Mouse (Mus musculus) heart, embryonic 15.5 days (tissue): ENCODE data around the gene Zdhhc18. TPM values are rescaled to one million over a fixed set of nuclear protein-coding genes. Genes with fewer than 3 reads are reported as not detected.

ENCODE experiments used
- ATAC-seq: fragments of 200-750 bp; cut with Nextera tagmentation; replicated peaks from 2 replicates; pipeline ENCODE4 v1.8.0; 2017; ENCODE audit warnings: low read depth, moderate TSS enrichment; ENCODE audit not compliant: insufficient number of reproducible peaks, insufficient read depth, low FRiP score
- H3K27ac ChIP-seq: fragments of 300-500 bp; sonication (generic); 2 replicates; pipeline ENCODE4 v1.5.1; 2015; ENCODE audit warnings: mild to moderate bottlenecking, inconsistent platforms
- H3K27me3 ChIP-seq: fragments of 300-500 bp; sonication (generic); 2 replicates; pipeline ENCODE4 v1.6.1; 2015; ENCODE audit warnings: inconsistent platforms
- H3K36me3 ChIP-seq: fragments of 300-500 bp; sonication (generic); 2 replicates; pipeline ENCODE4 v1.6.1; 2015; ENCODE audit warnings: mild to moderate bottlenecking, inconsistent platforms
- H3K4me1 ChIP-seq: fragments of 300-500 bp; sonication (generic); replicated peaks from 2 replicates; pipeline ENCODE4 v1.6.1; 2015; ENCODE audit warnings: inconsistent platforms
- H3K4me2 ChIP-seq: fragments of 300-500 bp; sonication (generic); 2 replicates; pipeline ENCODE4 v1.6.1; 2015; ENCODE audit warnings: inconsistent platforms, mild to moderate bottlenecking, moderate library complexity
- H3K4me3 ChIP-seq: fragments of 300-500 bp; sonication (generic); 2 replicates; pipeline ENCODE4 v1.5.1; 2015; ENCODE audit warnings: mild to moderate bottlenecking, inconsistent platforms
- H3K9ac ChIP-seq: fragments of 300-500 bp; sonication (generic); 2 replicates; pipeline ENCODE4 v1.6.1; 2015; ENCODE audit warnings: mild to moderate bottlenecking, inconsistent platforms
- H3K9me3 ChIP-seq: fragments of 300-500 bp; sonication (generic); replicated peaks from 2 replicates; pipeline ENCODE4 v1.6.1; 2016; ENCODE audit warnings: inconsistent platforms
- WGBS: fragments of 180-500 bp; shearing (Covaris S2); methylation state at CpG from one replicate; pipeline ENCODE4 v1.1.7; 2015; ENCODE audit warnings: mixed read lengths; 5-methylcytosine and 5-hydroxymethylcytosine counted together
- polyA plus RNA-seq: library from polyadenylated mRNA; unstranded; fragments of >200 nt; fragmentation: Nextera tagmentation; extraction: Ambion mirVana; gene quantifications from 2 replicates; pipeline ENCODE4 v1.2.1, GENCODE M21; 2015

The Zdhhc18 gene
- 4.6 and 9.4 TPM in 2 replicates for polyA plus RNA-seq

- peak within 1 kb of the TSS; percentile 5; the same call in 1 of the 2 replicates for H3K9ac ChIP-seq
- H3K27ac ChIP-seq: peak within 1 kb of the TSS; percentile 62
- H3K27me3 ChIP-seq: no peaks in the 10 kb centered on the region
- ATAC-seq: 0 out of 2 replicates have a peak, but pooled peaks have one; percentile 27
- peaks cover 11% of the 10 kb centered on the region for H3K4me1 ChIP-seq
- H3K4me3 ChIP-seq: peak within 1 kb of the TSS; percentile 40
- peak within 1 kb of the TSS; percentile 56 for H3K4me2 ChIP-seq
- no peaks in the 10 kb centered on the region for H3K36me3 ChIP-seq
- 36% methylated on average over 7 of the region's 7 CpGs for WGBS
- H3K9me3 ChIP-seq: no peaks in the 10 kb centered on the region; the same call in 1 of the 2 replicates
These were observed at the start of gene Zdhhc18 for GRCm38 (mm10) chr4:133649989-133650699. Gene Zdhhc18, minus strand, starts transcription at chr4:133650154.

- peaks cover 17% of the 10 kb centered on the region for H3K4me1 ChIP-seq
- no peak overlapping the region for H3K4me3 ChIP-seq
- no peaks in the 10 kb centered on the region for H3K9me3 ChIP-seq
- no peak overlapping the region for H3K4me2 ChIP-seq
- peaks cover 65% of the 10 kb centered on the region for H3K36me3 ChIP-seq
- H3K27me3 ChIP-seq: no peaks in the 10 kb centered on the region
- 81% methylated on average over 3 of the region's 3 CpGs for WGBS
- no peak for ATAC-seq
- H3K9ac ChIP-seq: no peak overlapping the region
- no peak overlapping the region for H3K27ac ChIP-seq
These were observed 45.4 kb upstream of the Zdhhc18 start for GRCm38 (mm10) chr4:133695363-133695762.

GRCm38 (mm10) chr4:133690252-133690651 lies 40.3 kb upstream of the Zdhhc18 start:
- Histone ChIP-seq H3K9me3 (no peaks in the 10 kb centered on the region), H3K4me1 (peaks cover 34% of the 10 kb centered on the region), H3K4me2 (no peak overlapping the region), H3K4me3 (no peak overlapping the region), H3K27me3 (no peaks in the 10 kb centered on the region), H3K36me3 (peaks cover 98% of the 10 kb centered on the region), H3K9ac (no peak overlapping the region), H3K27ac (peak overlapping the region; percentile 27)
- no peak for ATAC-seq
- 13% methylated on average over 5 of the region's 5 CpGs for WGBS

- ATAC-seq: peak; percentile 64
- H3K27ac ChIP-seq: peak overlapping the region; percentile 16; the same call in 1 of the 2 replicates
- no peak overlapping the region for H3K9ac ChIP-seq
- no peak overlapping the region for H3K4me2 ChIP-seq
- no peaks in the 10 kb centered on the region for H3K27me3 ChIP-seq
- 20% methylated on average over 7 of the region's 7 CpGs for WGBS
- H3K4me3 ChIP-seq: no peak overlapping the region
- H3K4me1 ChIP-seq: peaks cover 34% of the 10 kb centered on the region
- peaks cover 98% of the 10 kb centered on the region for H3K36me3 ChIP-seq
- no peaks in the 10 kb centered on the region for H3K9me3 ChIP-seq
These were observed 38.6 kb upstream of the Zdhhc18 start for GRCm38 (mm10) chr4:133688417-133689067.

- Histone ChIP-seq H3K4me3 (no peak overlapping the region), H3K36me3 (peaks cover 95% of the 10 kb centered on the region), H3K9me3 (no peaks in the 10 kb centered on the region), H3K4me1 (peaks cover 36% of the 10 kb centered on the region), H3K4me2 (no peak overlapping the region), H3K27me3 (no peaks in the 10 kb centered on the region), H3K9ac (no peak overlapping the region), H3K27ac (no peak overlapping the region)
- WGBS: 78% methylated on average over 5 of the region's 5 CpGs
- ATAC-seq: no peak
These were observed 37.2 kb upstream of the Zdhhc18 start for GRCm38 (mm10) chr4:133687126-133687525.

- ATAC-seq: no peak
- H3K36me3 ChIP-seq: peaks cover 95% of the 10 kb centered on the region
- H3K9ac ChIP-seq: no peak overlapping the region
- no peaks in the 10 kb centered on the region for H3K27me3 ChIP-seq
- no peak overlapping the region for H3K27ac ChIP-seq
- no peaks in the 10 kb centered on the region for H3K9me3 ChIP-seq
- no peak overlapping the region for H3K4me2 ChIP-seq
- no peak overlapping the region for H3K4me3 ChIP-seq
- peaks cover 43% of the 10 kb centered on the region for H3K4me1 ChIP-seq
- 88% methylated on average over 11 of the region's 11 CpGs for WGBS
These were observed 36.6 kb upstream of the Zdhhc18 start for GRCm38 (mm10) chr4:133686512-133686911.

GRCm38 (mm10) chr4:133680206-133680786 lies 30.3 kb upstream of the Zdhhc18 start:
- Histone ChIP-seq H3K27me3 (no peaks in the 10 kb centered on the region), H3K27ac (no peak overlapping the region), H3K9me3 (no peaks in the 10 kb centered on the region), H3K4me3 (no peak overlapping the region), H3K9ac (no peak overlapping the region), H3K4me1 (peaks cover 32% of the 10 kb centered on the region), H3K36me3 (peaks cover 53% of the 10 kb centered on the region), H3K4me2 (no peak overlapping the region)
- WGBS: 80% methylated on average over 14 of the region's 14 CpGs
- ATAC-seq: no peak

- Histone ChIP-seq H3K36me3 (peaks cover 47% of the 10 kb centered on the region), H3K9ac (no peak overlapping the region), H3K27ac (no peak overlapping the region), H3K27me3 (no peaks in the 10 kb centered on the region), H3K4me3 (no peak overlapping the region), H3K4me2 (no peak overlapping the region), H3K4me1 (peaks cover 38% of the 10 kb centered on the region), H3K9me3 (no peaks in the 10 kb centered on the region)
- no peak for ATAC-seq
- WGBS: 78% methylated on average over 7 of the region's 7 CpGs
These were observed 29.7 kb upstream of the Zdhhc18 start for GRCm38 (mm10) chr4:133679629-133680028.

GRCm38 (mm10) chr4:133677266-133677665 lies 27.3 kb upstream of the Zdhhc18 start:
- WGBS: 64% methylated on average over 7 of the region's 7 CpGs
- H3K36me3 ChIP-seq: peaks cover 26% of the 10 kb centered on the region
- no peak for ATAC-seq
- H3K4me2 ChIP-seq: no peak overlapping the region
- H3K27me3 ChIP-seq: no peaks in the 10 kb centered on the region
- peaks cover 51% of the 10 kb centered on the region for H3K4me1 ChIP-seq
- H3K4me3 ChIP-seq: no peak overlapping the region
- H3K9me3 ChIP-seq: no peaks in the 10 kb centered on the region
- no peak overlapping the region for H3K9ac ChIP-seq
- H3K27ac ChIP-seq: 0 out of 2 replicates have a peak overlapping the region, but pooled peaks have one; percentile 99

GRCm38 (mm10) chr4:133676189-133676588 lies 26.2 kb upstream of the Zdhhc18 start:
- H3K36me3 ChIP-seq: peaks cover 16% of the 10 kb centered on the region
- 0 out of 2 replicates have a peak overlapping the region, but pooled peaks have one; percentile 25 for H3K9ac ChIP-seq
- no peaks in the 10 kb centered on the region for H3K27me3 ChIP-seq
- no peak for ATAC-seq
- no peak overlapping the region for H3K4me3 ChIP-seq
- H3K27ac ChIP-seq: peak overlapping the region; percentile 99
- H3K4me1 ChIP-seq: peaks cover 46% of the 10 kb centered on the region
- H3K9me3 ChIP-seq: no peaks in the 10 kb centered on the region
- peak overlapping the region; percentile 45 for H3K4me2 ChIP-seq
- WGBS: 21% methylated on average over 3 of the region's 3 CpGs

GRCm38 (mm10) chr4:133675594-133676016 lies 25.7 kb upstream of the Zdhhc18 start:
- Histone ChIP-seq H3K27me3 (no peaks in the 10 kb centered on the region), H3K36me3 (peaks cover 10% of the 10 kb centered on the region), H3K4me3 (no peak overlapping the region), H3K4me2 (peak overlapping the region; percentile 45), H3K9me3 (no peaks in the 10 kb centered on the region), H3K27ac (peak overlapping the region; percentile 99), H3K9ac (0 out of 2 replicates have a peak overlapping the region, but pooled peaks have one; percentile 25), H3K4me1 (peaks cover 50% of the 10 kb centered on the region)
- 4% methylated on average over 5 of the region's 5 CpGs for WGBS
- ATAC-seq: peak; percentile 33
